Mouse (Mus musculus) liver, postnatal 0 days (tissue): Measurements from ENCODE around the gene Olfr1371.

ENCODE experiments used
- CTCF ChIP-seq: sonication (generic); IDR thresholded peaks from 2 replicates; pipeline ENCODE4 v1.5.1; 2016; ENCODE audit warnings: antibody characterized with exemption, low read depth
- EP300 ChIP-seq: IDR thresholded peaks from 2 replicates; pipeline ENCODE4 v1.6.1; 2016; ENCODE audit warnings: antibody characterized with exemption, low read depth, mild to moderate bottlenecking

DNA sequence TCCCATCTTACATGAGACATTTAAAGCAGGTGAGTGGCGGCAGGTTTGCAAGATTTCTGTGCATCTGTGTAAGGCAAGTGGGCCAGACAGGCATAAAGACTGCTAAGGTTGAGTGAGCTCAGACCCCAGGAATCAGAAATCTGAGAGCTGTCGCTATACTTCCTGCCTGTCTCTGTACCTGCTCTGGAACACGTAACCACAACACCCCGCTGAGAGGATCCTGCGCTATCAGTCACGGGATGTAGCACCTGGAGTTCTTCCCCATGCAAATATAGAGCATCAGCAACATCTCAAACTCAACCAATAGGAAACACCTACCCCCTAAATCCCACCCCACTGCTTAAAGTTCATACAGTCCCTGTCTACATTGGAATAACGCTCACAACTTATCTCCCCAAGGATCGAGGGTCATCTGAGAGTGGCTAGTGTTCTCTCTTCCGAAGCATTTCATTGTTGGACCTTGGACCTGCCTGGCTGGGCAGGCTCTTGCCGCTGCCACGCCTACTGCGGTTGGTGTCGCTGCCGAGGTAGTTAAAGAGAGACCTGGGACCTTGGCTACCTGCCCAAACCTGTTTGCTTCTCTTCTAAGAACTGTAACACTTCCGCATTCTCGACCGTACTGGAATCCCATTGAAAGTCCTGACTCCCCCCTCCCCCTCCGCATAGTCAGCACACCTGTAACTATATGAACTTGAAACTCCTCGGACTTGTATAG, 10.3 kb upstream of the Olfr1371 start:
- no peak for TF ChIP-seq CTCF
- no peak for TF ChIP-seq EP300
